Mouse (Mus musculus) heart, embryonic 15.5 days (tissue): ENCODE measurements around the gene Utrn. TPM values are rescaled to one million over a fixed set of nuclear protein-coding genes. Genes with fewer than 3 reads are reported as not detected.

Experiments used
- ATAC-seq: fragments of 200-750 bp; cut with Nextera tagmentation; replicated peaks from 2 replicates; pipeline ENCODE4 v1.8.0; 2017; ENCODE audit warnings: low read depth, moderate TSS enrichment; ENCODE audit not compliant: insufficient number of reproducible peaks, insufficient read depth, low FRiP score
- H3K27ac ChIP-seq: fragments of 300-500 bp; sonication (generic); 2 replicates; pipeline ENCODE4 v1.5.1; 2015; ENCODE audit warnings: mild to moderate bottlenecking, inconsistent platforms
- H3K27me3 ChIP-seq: fragments of 300-500 bp; sonication (generic); 2 replicates; pipeline ENCODE4 v1.6.1; 2015; ENCODE audit warnings: inconsistent platforms
- H3K36me3 ChIP-seq: fragments of 300-500 bp; sonication (generic); 2 replicates; pipeline ENCODE4 v1.6.1; 2015; ENCODE audit warnings: mild to moderate bottlenecking, inconsistent platforms
- H3K4me1 ChIP-seq: fragments of 300-500 bp; sonication (generic); replicated peaks from 2 replicates; pipeline ENCODE4 v1.6.1; 2015; ENCODE audit warnings: inconsistent platforms
- H3K4me2 ChIP-seq: fragments of 300-500 bp; sonication (generic); 2 replicates; pipeline ENCODE4 v1.6.1; 2015; ENCODE audit warnings: inconsistent platforms, mild to moderate bottlenecking, moderate library complexity
- H3K4me3 ChIP-seq: fragments of 300-500 bp; sonication (generic); 2 replicates; pipeline ENCODE4 v1.5.1; 2015; ENCODE audit warnings: mild to moderate bottlenecking, inconsistent platforms
- H3K9ac ChIP-seq: fragments of 300-500 bp; sonication (generic); 2 replicates; pipeline ENCODE4 v1.6.1; 2015; ENCODE audit warnings: mild to moderate bottlenecking, inconsistent platforms
- H3K9me3 ChIP-seq: fragments of 300-500 bp; sonication (generic); replicated peaks from 2 replicates; pipeline ENCODE4 v1.6.1; 2016; ENCODE audit warnings: inconsistent platforms
- WGBS: fragments of 180-500 bp; shearing (Covaris S2); methylation state at CpG from one replicate; pipeline ENCODE4 v1.1.7; 2015; ENCODE audit warnings: mixed read lengths; 5-methylcytosine and 5-hydroxymethylcytosine counted together
- polyA plus RNA-seq: library from polyadenylated mRNA; unstranded; fragments of >200 nt; fragmentation: Nextera tagmentation; extraction: Ambion mirVana; gene quantifications from 2 replicates; pipeline ENCODE4 v1.2.1, GENCODE M21; 2015

Gene Utrn
- polyA plus RNA-seq, 1 experiment from 2014 or later: 58.8 TPM

- Histone ChIP-seq H3K4me2 (no peak overlapping the region), H3K36me3 (peaks cover 21% of the 10 kb centered on the region), H3K4me3 (no peak overlapping the region), H3K9ac (no peak overlapping the region), H3K9me3 (no peaks in the 10 kb centered on the region), H3K27me3 (no peaks in the 10 kb centered on the region), H3K4me1 (peaks cover 37% of the 10 kb centered on the region), H3K27ac (no peak overlapping the region)
- ATAC-seq: no peak; the same call in 1 of the 2 replicates
- 87% methylated on average over 2 of the region's 2 CpGs for WGBS
Observed at GRCm38 (mm10) chr10:12706516-12706915, 162.6 kb downstream of the Utrn start.

GRCm38 (mm10) chr10:12705990-12706389 lies 163.2 kb downstream of the Utrn start:
- Histone ChIP-seq H3K27ac (no peak overlapping the region), H3K4me3 (no peak overlapping the region), H3K4me1 (peaks cover 39% of the 10 kb centered on the region), H3K27me3 (no peaks in the 10 kb centered on the region), H3K9ac (no peak overlapping the region), H3K4me2 (no peak overlapping the region), H3K36me3 (peaks cover 21% of the 10 kb centered on the region), H3K9me3 (no peaks in the 10 kb centered on the region)
- 57% methylated on average over 1 of the region's 1 CpGs for WGBS
- no peak for ATAC-seq

- peaks cover 13% of the 10 kb centered on the region for H3K36me3 ChIP-seq
- H3K4me1 ChIP-seq: peaks cover 40% of the 10 kb centered on the region
- H3K9ac ChIP-seq: no peak overlapping the region
- ATAC-seq: no peak
- H3K4me3 ChIP-seq: no peak overlapping the region
- no peak overlapping the region for H3K4me2 ChIP-seq
- H3K27me3 ChIP-seq: no peaks in the 10 kb centered on the region
- no peaks in the 10 kb centered on the region for H3K9me3 ChIP-seq
- H3K27ac ChIP-seq: peak overlapping the region; percentile 74
- WGBS: 14% methylated on average over 1 of the region's 1 CpGs
Observed at GRCm38 (mm10) chr10:12704290-12704689, 164.9 kb downstream of the Utrn start.

- H3K36me3 ChIP-seq: peaks cover 9% of the 10 kb centered on the region
- H3K27me3 ChIP-seq: no peaks in the 10 kb centered on the region
- no peak overlapping the region for H3K9ac ChIP-seq
- peak; percentile 58; the same call in 1 of the 2 replicates for ATAC-seq
- peak overlapping the region; percentile 11; the same call in 1 of the 2 replicates for H3K4me2 ChIP-seq
- H3K9me3 ChIP-seq: no peaks in the 10 kb centered on the region
- peaks cover 40% of the 10 kb centered on the region for H3K4me1 ChIP-seq
- H3K27ac ChIP-seq: peak overlapping the region; percentile 74
- H3K4me3 ChIP-seq: no peak overlapping the region
- 31% methylated on average over 3 of the region's 3 CpGs for WGBS
Observed at GRCm38 (mm10) chr10:12703526-12703925, 165.6 kb downstream of the Utrn start.

GRCm38 (mm10) chr10:12702140-12702539 lies 167.0 kb downstream of the Utrn start:
- no peak overlapping the region for H3K4me3 ChIP-seq
- peaks cover 40% of the 10 kb centered on the region for H3K4me1 ChIP-seq
- no peak overlapping the region for H3K4me2 ChIP-seq
- 76% methylated on average over 4 of the region's 4 CpGs for WGBS
- H3K9ac ChIP-seq: no peak overlapping the region
- no peaks in the 10 kb centered on the region for H3K27me3 ChIP-seq
- peak overlapping the region; percentile 46 for H3K27ac ChIP-seq
- 0 out of 2 replicates have a peak, but pooled peaks cover 3% of the 10 kb centered on the region for H3K36me3 ChIP-seq
- no peaks in the 10 kb centered on the region for H3K9me3 ChIP-seq
- ATAC-seq: no peak

GRCm38 (mm10) chr10:12701694-12702093 lies 167.5 kb downstream of the Utrn start:
- Histone ChIP-seq H3K4me3 (no peak overlapping the region), H3K9ac (no peak overlapping the region), H3K9me3 (no peaks in the 10 kb centered on the region), H3K36me3 (peaks cover 3% of the 10 kb centered on the region; the same call in 1 of the 2 replicates), H3K27ac (peak overlapping the region; percentile 46), H3K4me1 (peaks cover 40% of the 10 kb centered on the region), H3K4me2 (no peak overlapping the region), H3K27me3 (no peaks in the 10 kb centered on the region)
- 37% methylated on average over 7 of the region's 7 CpGs for WGBS
- ATAC-seq: 0 out of 2 replicates have a peak, but pooled peaks have one; percentile 29

- peaks cover 3% of the 10 kb centered on the region; the same call in 1 of the 2 replicates for H3K36me3 ChIP-seq
- H3K9ac ChIP-seq: no peak overlapping the region
- ATAC-seq: no peak
- H3K4me3 ChIP-seq: no peak overlapping the region
- H3K27me3 ChIP-seq: no peaks in the 10 kb centered on the region
- no peak overlapping the region for H3K4me2 ChIP-seq
- WGBS: 81% methylated on average over 3 of the region's 3 CpGs
- H3K9me3 ChIP-seq: no peaks in the 10 kb centered on the region
- peaks cover 37% of the 10 kb centered on the region for H3K4me1 ChIP-seq
- H3K27ac ChIP-seq: no peak overlapping the region
Observed at GRCm38 (mm10) chr10:12700576-12700975, 168.6 kb downstream of the Utrn start.

GRCm38 (mm10) chr10:12697902-12698301 lies 171.3 kb downstream of the Utrn start:
- no peak for ATAC-seq
- Histone ChIP-seq H3K27ac (no peak overlapping the region), H3K9ac (no peak overlapping the region), H3K9me3 (no peaks in the 10 kb centered on the region), H3K36me3 (peaks cover 8% of the 10 kb centered on the region), H3K4me2 (no peak overlapping the region), H3K27me3 (no peaks in the 10 kb centered on the region), H3K4me1 (peaks cover 24% of the 10 kb centered on the region), H3K4me3 (no peak overlapping the region)
- WGBS: 92% methylated on average over 3 of the region's 3 CpGs

- no peak overlapping the region for H3K27ac ChIP-seq
- 79% methylated on average over 6 of the region's 6 CpGs for WGBS
- no peak overlapping the region for H3K9ac ChIP-seq
- H3K9me3 ChIP-seq: no peaks in the 10 kb centered on the region
- H3K4me3 ChIP-seq: no peak overlapping the region
- no peaks in the 10 kb centered on the region for H3K27me3 ChIP-seq
- peaks cover 12% of the 10 kb centered on the region for H3K4me1 ChIP-seq
- no peak overlapping the region for H3K4me2 ChIP-seq
- ATAC-seq: no peak
- peaks cover 12% of the 10 kb centered on the region for H3K36me3 ChIP-seq
Observed at GRCm38 (mm10) chr10:12696704-12697103, 172.5 kb downstream of the Utrn start.

- no peak overlapping the region for H3K4me3 ChIP-seq
- H3K4me2 ChIP-seq: 0 out of 2 replicates have a peak overlapping the region, but pooled peaks have one; percentile 18
- H3K27ac ChIP-seq: peak overlapping the region; percentile 87
- H3K27me3 ChIP-seq: no peaks in the 10 kb centered on the region
- H3K4me1 ChIP-seq: 0 out of 2 replicates have a peak, but pooled peaks cover 6% of the 10 kb centered on the region
- WGBS: 9% methylated on average over 6 of the region's 6 CpGs
- no peak overlapping the region for H3K9ac ChIP-seq
- H3K36me3 ChIP-seq: peaks cover 12% of the 10 kb centered on the region
- ATAC-seq: peak; percentile 93
- H3K9me3 ChIP-seq: no peaks in the 10 kb centered on the region
Observed at GRCm38 (mm10) chr10:12694774-12695173, 174.4 kb downstream of the Utrn start.

- 0 out of 2 replicates have a peak, but pooled peaks cover 6% of the 10 kb centered on the region for H3K4me1 ChIP-seq
- no peak for ATAC-seq
- WGBS: 24% methylated on average over 5 of the region's 5 CpGs
- H3K27ac ChIP-seq: no peak overlapping the region
- no peaks in the 10 kb centered on the region for H3K27me3 ChIP-seq
- no peak overlapping the region for H3K9ac ChIP-seq
- peaks cover 21% of the 10 kb centered on the region for H3K36me3 ChIP-seq
- H3K4me3 ChIP-seq: no peak overlapping the region
- H3K9me3 ChIP-seq: no peaks in the 10 kb centered on the region
- no peak overlapping the region for H3K4me2 ChIP-seq
Observed at GRCm38 (mm10) chr10:12690601-12691000, 178.6 kb downstream of the Utrn start.

GRCm38 (mm10) chr10:12685683-12686082 lies 183.5 kb downstream of the Utrn start:
- no peak for ATAC-seq
- peaks cover 45% of the 10 kb centered on the region for H3K36me3 ChIP-seq
- H3K4me1 ChIP-seq: no peaks in the 10 kb centered on the region
- no peak overlapping the region for H3K27ac ChIP-seq
- H3K9me3 ChIP-seq: no peaks in the 10 kb centered on the region
- H3K4me3 ChIP-seq: no peak overlapping the region
- no peaks in the 10 kb centered on the region for H3K27me3 ChIP-seq
- no peak overlapping the region for H3K4me2 ChIP-seq
- no peak overlapping the region for H3K9ac ChIP-seq
